Mouse (Mus musculus) ZHBTc4 (cell line): ENCODE data around the gene Ngf.

Experiments used
- DNase-seq: peaks from one replicate; pipeline ENCODE4 v3.0.0-alpha.2; 2011; ENCODE audit warnings: low read depth, low spot score

Gene Ngf

GRCm38 (mm10) chr3:102469713-102470448, at the start of gene Ngf:
Ngf (plus strand) TSS chr3:102469919.
- peak; percentile 67 for DNase-seq

- DNase-seq, result no peak
Observed at GRCm38 (mm10) chr3:102445567-102445966, 24.2 kb upstream of the Ngf start.

GRCm38 (mm10) chr3:102446691-102447090, 23.0 kb upstream of the Ngf start:
- no peak for DNase-seq

GRCm38 (mm10) chr3:102454566-102454965, 15.2 kb upstream of the Ngf start:
- DNase-seq, result no peak

- DNase-seq, result no peak
Observed at GRCm38 (mm10) chr3:102460528-102460927, 9.2 kb upstream of the Ngf start.

DNA sequence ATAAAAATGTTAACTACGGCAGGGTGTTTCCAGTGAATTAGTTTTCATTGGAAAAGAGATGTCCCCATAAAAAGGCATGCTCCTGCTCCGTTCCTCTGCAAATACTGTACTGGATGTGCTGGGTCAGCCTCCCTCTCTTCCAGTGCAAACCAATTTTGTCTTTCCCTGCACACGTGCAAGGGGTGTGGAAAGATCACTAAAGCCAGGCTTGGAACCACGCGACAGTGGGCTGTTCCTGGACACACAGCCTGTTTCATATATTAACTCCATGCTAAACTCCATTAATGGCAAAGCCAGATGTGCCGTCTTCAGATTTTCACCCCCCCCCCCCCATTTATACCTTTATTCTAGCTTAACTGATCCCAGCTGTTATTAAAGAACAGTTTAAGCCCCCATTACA, 8.7 kb upstream of the Ngf start:
- no peak for DNase-seq

GRCm38 (mm10) chr3:102462703-102463336, 6.9 kb upstream of the Ngf start:
- DNase-seq, result no peak

DNA sequence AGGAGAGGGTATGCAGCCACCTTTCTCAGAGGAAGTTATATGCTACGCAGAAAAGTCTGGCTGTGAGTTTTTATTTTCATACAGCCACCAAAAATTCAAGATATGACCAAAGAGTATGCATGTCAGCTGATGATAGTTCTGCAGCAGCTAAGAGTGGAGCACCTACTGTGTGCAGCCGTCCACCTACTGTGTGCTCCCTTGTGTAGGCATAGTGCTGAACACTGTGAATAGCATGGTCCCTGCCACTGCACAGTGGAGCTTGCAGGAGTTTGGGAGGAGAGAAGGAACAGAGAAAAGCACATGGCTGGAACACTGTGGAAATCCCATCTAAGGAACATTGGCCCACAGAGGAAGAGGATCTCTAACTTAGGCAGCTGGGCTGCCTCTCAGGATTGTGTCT, 6.4 kb upstream of the Ngf start:
- no peak for DNase-seq

DNA sequence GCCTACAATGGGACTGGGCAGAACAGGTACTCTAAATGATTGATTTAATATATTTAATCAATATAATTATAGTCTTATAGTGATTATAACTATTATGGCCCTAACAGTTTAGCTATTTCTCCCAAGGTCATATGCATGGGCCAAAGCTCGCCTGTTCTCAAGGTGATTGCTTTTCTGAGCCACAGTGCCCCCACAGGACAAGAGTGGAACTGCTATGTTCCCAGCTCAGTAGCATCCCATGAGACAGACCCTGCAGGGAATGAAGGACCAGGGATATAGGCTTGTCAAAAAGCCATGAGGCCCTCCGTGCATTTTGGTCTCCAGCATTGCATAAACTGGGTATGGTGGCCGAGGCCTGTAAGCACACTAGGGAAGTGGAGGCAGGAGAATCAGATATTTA, 3.1 kb upstream of the Ngf start:
- peak; percentile 78 for DNase-seq

DNA sequence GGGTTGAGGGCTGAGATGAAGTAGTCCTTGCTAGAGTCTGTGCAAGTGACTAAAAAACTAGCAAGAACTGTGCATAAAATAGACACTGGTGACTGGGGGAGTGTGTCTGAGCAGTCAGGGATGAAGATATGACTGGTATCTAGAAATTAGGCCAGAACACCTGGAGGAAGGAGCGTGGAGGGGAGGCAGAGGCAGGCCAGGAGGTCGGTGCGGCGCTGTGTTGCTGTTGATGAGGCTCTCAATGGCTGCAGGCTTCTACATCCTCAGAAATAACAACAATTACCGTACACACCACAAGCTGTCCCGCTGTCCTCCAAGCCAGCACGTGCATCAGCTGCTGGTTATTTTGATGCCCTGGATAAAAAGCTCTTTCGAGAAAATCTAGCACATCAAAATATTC, 2.6 kb upstream of the Ngf start:
- no peak for DNase-seq

DNA sequence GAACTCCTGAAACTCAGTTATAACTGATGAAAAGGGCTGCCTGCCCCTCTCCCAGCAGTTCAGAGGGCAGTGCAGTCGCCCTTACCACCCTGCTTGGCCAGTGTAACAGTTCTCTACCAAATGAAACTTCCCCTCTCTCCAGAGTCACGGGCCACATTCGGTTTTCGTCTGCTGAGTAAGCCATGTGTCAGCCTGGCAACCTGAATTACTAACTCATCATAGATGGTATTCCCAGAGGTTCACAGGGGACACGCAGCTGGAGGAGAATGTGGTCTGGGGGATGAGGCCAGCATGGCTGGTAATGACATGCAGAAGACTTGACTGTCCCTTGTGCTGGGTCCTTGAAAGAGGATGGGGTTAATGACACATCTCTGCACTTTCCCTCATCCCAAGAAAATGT, 1.5 kb downstream of the Ngf start:
- DNase-seq, result no peak

- DNase-seq, result no peak
Observed at GRCm38 (mm10) chr3:102471799-102472198, 2.1 kb downstream of the Ngf start.

DNA sequence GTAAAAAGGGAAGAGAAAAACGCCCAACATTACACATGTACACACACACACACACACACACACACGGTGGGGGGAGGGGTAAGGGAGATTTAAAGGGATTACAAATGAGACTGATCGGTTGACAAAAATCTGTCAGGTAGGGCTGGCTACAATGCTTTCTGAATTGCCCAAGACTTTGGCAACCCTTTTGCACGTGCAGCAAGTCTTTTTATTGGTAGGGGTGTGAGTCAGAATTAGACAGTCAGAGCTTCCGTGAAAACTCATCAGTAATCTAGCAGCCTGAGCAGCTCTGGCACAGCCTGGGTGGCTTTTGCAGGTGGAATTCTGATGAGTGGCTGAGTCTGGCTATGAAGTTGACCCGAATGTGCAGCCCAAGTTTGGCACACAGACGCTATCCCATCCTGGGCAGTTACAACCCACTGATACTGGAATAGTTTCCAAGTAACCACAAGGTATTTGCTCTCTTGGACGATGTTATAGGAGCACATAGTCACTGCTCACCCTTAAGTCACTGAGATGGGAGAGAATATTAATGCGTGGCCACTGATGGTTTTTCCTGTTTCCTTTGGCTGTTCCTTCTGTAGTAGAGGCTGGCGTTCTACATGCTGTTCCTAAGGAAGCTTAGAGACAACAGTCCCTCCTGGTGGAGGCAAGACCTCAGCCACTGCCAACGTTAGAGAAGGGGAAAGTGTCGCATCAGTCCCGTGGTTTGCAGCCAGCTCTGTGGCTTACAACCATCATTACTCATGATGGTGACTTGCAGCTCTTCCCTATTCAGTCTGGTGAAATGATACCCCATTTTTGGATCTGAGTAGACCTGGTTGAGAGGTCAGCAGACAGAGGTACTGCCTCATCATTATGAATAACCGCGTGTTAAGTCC, 4.8 kb downstream of the Ngf start:
- no peak for DNase-seq

GRCm38 (mm10) chr3:102477917-102478694, 8.4 kb downstream of the Ngf start:
- no peak for DNase-seq

DNA sequence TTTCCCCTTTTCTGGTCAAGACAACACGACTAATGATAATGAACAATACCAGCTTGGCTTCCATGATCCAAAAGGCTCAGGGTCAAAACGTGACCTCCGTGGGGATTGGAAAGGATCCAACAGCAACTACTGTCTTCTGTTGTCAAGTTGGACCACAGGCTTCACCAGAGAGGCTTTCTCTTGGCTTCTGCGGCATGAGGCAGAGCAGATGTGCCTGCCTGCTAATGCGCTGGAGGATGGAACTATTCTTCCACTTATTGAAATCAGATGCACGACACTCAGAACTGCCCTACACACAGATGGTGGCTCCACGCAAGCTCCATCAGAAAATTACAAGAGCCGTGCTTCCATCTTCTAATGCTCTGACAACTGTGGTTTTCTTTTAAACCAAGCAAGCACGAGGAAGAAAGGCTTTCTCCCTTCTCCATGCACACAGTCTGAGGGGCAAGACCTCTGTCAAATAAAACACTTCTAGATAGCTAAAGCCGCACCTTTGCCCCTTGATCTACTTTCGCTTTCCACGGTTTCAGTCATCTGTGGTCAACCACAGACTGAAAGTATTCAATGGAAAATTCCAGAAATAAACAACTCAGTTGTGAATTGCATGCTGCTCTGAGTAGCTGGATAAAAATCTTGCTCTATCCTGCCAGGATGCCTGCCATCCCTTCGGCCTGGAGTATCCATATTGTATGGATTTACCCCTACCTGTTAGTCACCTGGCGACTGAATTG, 20.8 kb downstream of the Ngf start:
- no peak for DNase-seq

DNA sequence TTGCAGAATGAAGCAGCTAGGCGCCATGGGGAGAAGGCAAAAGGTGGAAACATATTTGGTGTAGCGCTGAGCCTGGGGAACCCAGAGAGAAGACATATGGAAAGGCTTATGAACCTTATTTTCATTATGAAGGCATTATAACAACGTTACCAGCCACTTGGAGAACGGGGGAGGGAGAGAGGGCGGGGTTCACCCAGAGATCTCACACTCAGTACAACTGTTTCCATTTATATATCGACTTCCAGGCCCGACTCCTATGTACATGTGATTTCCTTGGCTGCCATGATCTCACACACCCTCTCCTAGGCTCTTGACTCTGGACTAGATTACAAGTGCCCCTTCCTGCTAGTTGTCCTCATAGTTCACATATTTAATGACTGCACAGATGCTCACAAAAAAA, 28.4 kb downstream of the Ngf start:
- DNase-seq, result no peak

GRCm38 (mm10) chr3:102498931-102499330, 29.2 kb downstream of the Ngf start:
- DNase-seq, result peak; percentile 77

- DNase-seq, result no peak
Observed at GRCm38 (mm10) chr3:102500031-102500430, 30.3 kb downstream of the Ngf start.

GRCm38 (mm10) chr3:102501186-102501585, 31.5 kb downstream of the Ngf start:
- no peak for DNase-seq

DNA sequence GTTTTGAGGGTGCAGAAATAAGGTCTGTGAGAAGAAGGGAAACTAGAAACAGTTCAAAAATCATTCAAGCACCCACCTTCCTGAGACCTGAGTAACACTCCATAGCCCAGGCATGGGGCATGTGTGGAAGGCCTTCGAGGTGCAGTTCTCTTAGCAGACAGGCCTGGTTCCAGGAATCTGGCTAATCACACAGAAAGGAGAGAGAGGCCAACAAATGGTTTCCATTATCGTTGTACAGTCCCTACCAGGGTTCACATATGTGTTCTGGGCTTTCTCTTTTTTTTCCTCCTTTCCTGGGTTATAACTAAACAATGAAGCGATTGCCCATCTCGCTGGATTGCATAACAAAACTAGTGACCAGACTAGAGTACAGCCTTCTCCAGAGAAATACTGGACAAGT, 35.4 kb downstream of the Ngf start:
- no peak for DNase-seq

DNA sequence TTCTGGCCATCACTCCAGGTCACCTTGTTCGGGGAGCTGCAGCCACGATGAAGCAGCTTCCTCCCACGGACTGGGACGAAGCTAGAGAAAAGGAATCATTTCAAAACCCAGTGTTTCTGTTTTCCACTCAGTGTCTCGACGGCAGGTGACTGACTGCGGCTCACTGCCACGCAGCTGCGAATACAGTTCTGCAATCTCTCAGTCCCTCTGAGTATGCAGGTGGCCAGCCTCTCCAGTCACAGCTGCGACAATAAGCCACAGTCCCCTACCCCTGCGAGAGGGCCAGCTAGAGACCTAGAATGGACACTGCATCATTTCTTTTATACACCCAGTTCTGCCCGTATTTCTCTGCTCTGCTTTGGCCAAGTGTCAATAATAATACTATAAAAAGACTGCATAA, 36.3 kb downstream of the Ngf start:
- no peak for DNase-seq
